Mouse (Mus musculus) kidney, embryonic 14.5 days (tissue): ENCODE measurements around the gene Ralgapa2. TPM values are rescaled to one million over a fixed set of nuclear protein-coding genes. Genes with fewer than 3 reads are reported as not detected.

ENCODE experiments used
- ATAC-seq: fragments of 200-750 bp; cut with Nextera tagmentation; 2 replicates; pipeline ENCODE4 v1.8.0; 2017; ENCODE audit warnings: moderate number of reproducible peaks, mild to moderate bottlenecking, moderate TSS enrichment, moderate library complexity; ENCODE audit not compliant: low FRiP score, low TSS enrichment
- H3K27ac ChIP-seq: fragments of 300-500 bp; sonication (generic); 2 replicates; pipeline ENCODE4 v1.5.1; 2014; ENCODE audit warnings: low read depth, mild to moderate bottlenecking, low read length, moderate library complexity, mixed read lengths
- H3K27me3 ChIP-seq: fragments of 300-500 bp; sonication (generic); 2 replicates; pipeline ENCODE4 v1.6.1; 2014; ENCODE audit warnings: mild to moderate bottlenecking, low read length; ENCODE audit not compliant: control insufficient read depth, insufficient read depth
- H3K36me3 ChIP-seq: fragments of 300-500 bp; sonication (generic); 2 replicates; pipeline ENCODE4 v1.6.1; 2014; ENCODE audit warnings: low read length, mixed read lengths; ENCODE audit not compliant: control insufficient read depth, insufficient read depth
- H3K4me1 ChIP-seq: fragments of 300-500 bp; sonication (generic); 2 replicates; pipeline ENCODE4 v1.6.1; 2014; ENCODE audit warnings: low read length, mixed read lengths; ENCODE audit not compliant: control insufficient read depth, insufficient read depth
- H3K4me2 ChIP-seq: fragments of 300-500 bp; sonication (generic); replicated peaks from 2 replicates; pipeline ENCODE4 v1.6.1; 2014; ENCODE audit warnings: low read depth, mild to moderate bottlenecking, low read length
- H3K4me3 ChIP-seq: fragments of 300-500 bp; sonication (generic); 2 replicates; pipeline ENCODE4 v1.5.1; 2014; ENCODE audit warnings: mild to moderate bottlenecking, low read length
- H3K9ac ChIP-seq: fragments of 300-500 bp; sonication (generic); 2 replicates; pipeline ENCODE4 v1.6.1; 2014; ENCODE audit warnings: low read depth, mild to moderate bottlenecking, low read length, moderate library complexity
- H3K9me3 ChIP-seq: fragments of 300-500 bp; sonication (generic); 2 replicates; pipeline ENCODE4 v1.6.1; 2016; ENCODE audit warnings: low read length; ENCODE audit not compliant: control insufficient read depth
- WGBS: fragments of 180-500 bp; shearing (Covaris S2); extraction: QIAGEN DNeasy Blood & Tissue Kit; methylation state at CpG from one replicate; pipeline ENCODE4 v1.1.7; 2014; 5-methylcytosine and 5-hydroxymethylcytosine counted together
- polyA plus RNA-seq: library from polyadenylated mRNA; unstranded; fragments of >200 nt; fragmentation: Nextera tagmentation; extraction: Ambion mirVana; gene quantifications from 2 replicates; pipeline ENCODE4 v1.2.1, GENCODE M21; 2014

Gene Ralgapa2
- polyA plus RNA-seq, 1 experiment from 2014 or later, result 8.5 TPM

DNA sequence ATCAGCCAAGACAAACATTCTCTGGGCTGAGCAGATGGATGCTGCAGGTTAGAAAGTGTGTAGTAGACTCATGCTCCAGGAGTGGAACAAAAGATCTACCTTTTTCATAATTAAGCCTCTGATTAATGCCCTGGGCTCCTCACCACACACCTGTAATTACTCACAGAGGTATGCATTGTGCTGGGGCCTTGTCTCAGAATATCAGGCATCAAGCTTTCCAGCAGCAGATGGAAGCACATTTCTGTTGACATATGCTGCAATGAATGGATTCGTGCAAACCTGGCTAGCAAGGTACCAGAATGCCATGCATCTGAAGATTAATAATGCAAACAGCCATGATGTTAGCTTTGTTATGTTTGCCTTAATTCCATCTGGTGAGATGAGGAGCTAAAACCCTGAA is 149.2 kb downstream of the Ralgapa2 start:
- no peak overlapping the region for H3K4me2 ChIP-seq
- no peak overlapping the region for H3K9ac ChIP-seq
- H3K4me3 ChIP-seq, result no peak overlapping the region
- no peaks in the 10 kb centered on the region for H3K36me3 ChIP-seq
- H3K4me1 ChIP-seq, result 0 out of 2 replicates have a peak, but pooled peaks cover 5% of the 10 kb centered on the region
- ATAC-seq, result no peak
- no peak overlapping the region for H3K27ac ChIP-seq
- no peaks in the 10 kb centered on the region for H3K9me3 ChIP-seq
- H3K27me3 ChIP-seq, result no peaks in the 10 kb centered on the region
- WGBS, result 89% methylated on average over 1 of the region's 1 CpGs

GRCm38 (mm10) chr2:146361969-146362368 is 150.2 kb downstream of the Ralgapa2 start:
- no peak overlapping the region for H3K27ac ChIP-seq
- no peaks in the 10 kb centered on the region for H3K9me3 ChIP-seq
- ATAC-seq, result no peak
- no peak overlapping the region for H3K4me2 ChIP-seq
- no peak overlapping the region for H3K4me3 ChIP-seq
- WGBS, result 84% methylated on average over 4 of the region's 4 CpGs
- no peaks in the 10 kb centered on the region for H3K36me3 ChIP-seq
- 0 out of 2 replicates have a peak, but pooled peaks cover 5% of the 10 kb centered on the region for H3K4me1 ChIP-seq
- no peak overlapping the region for H3K9ac ChIP-seq
- no peaks in the 10 kb centered on the region for H3K27me3 ChIP-seq

- H3K27me3 ChIP-seq, result no peaks in the 10 kb centered on the region
- H3K4me2 ChIP-seq, result no peak overlapping the region
- H3K4me3 ChIP-seq, result no peak overlapping the region
- H3K27ac ChIP-seq, result no peak overlapping the region
- 60% methylated on average over 3 of the region's 3 CpGs for WGBS
- 0 out of 2 replicates have a peak, but pooled peaks cover 5% of the 10 kb centered on the region for H3K4me1 ChIP-seq
- no peaks in the 10 kb centered on the region for H3K9me3 ChIP-seq
- H3K9ac ChIP-seq, result no peak overlapping the region
- no peaks in the 10 kb centered on the region for H3K36me3 ChIP-seq
- no peak for ATAC-seq
Measured at GRCm38 (mm10) chr2:146361076-146361475, 151.1 kb downstream of the Ralgapa2 start.

GRCm38 (mm10) chr2:146359676-146360075 is 152.5 kb downstream of the Ralgapa2 start:
- H3K4me2 ChIP-seq, result no peak overlapping the region
- H3K9ac ChIP-seq, result no peak overlapping the region
- no peak overlapping the region for H3K4me3 ChIP-seq
- no peaks in the 10 kb centered on the region for H3K27me3 ChIP-seq
- WGBS, result 88% methylated on average over 2 of the region's 2 CpGs
- no peaks in the 10 kb centered on the region for H3K36me3 ChIP-seq
- no peak overlapping the region for H3K27ac ChIP-seq
- H3K9me3 ChIP-seq, result no peaks in the 10 kb centered on the region
- no peak for ATAC-seq
- no peaks in the 10 kb centered on the region for H3K4me1 ChIP-seq

DNA sequence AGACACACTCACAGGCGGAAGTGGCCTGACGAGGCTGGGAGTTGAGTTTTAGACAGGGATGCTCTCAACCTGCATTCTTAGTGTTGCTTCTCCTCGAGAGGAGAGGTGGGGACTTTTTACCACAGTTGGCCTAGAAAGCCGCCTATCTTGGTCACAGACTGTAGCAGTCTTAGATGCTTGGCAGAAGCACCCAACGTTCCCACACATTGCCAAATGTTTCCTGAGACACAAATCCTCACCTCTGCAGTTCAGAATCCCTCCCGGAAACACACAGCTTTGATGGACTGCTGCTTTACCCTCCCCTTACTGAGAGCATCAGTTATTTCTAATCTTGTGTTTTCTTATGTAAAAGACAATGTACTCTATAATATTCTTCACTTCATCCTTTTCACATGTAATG is 155.6 kb downstream of the Ralgapa2 start:
- Histone ChIP-seq H3K36me3 (peaks cover 3% of the 10 kb centered on the region; the same call in 1 of the 2 replicates), H3K9ac (no peak overlapping the region), H3K9me3 (no peaks in the 10 kb centered on the region), H3K4me3 (no peak overlapping the region), H3K27me3 (no peaks in the 10 kb centered on the region), H3K27ac (no peak overlapping the region), H3K4me2 (no peak overlapping the region), H3K4me1 (no peaks in the 10 kb centered on the region)
- ATAC-seq, result no peak
- WGBS, result 76% methylated on average over 6 of the region's 6 CpGs

DNA sequence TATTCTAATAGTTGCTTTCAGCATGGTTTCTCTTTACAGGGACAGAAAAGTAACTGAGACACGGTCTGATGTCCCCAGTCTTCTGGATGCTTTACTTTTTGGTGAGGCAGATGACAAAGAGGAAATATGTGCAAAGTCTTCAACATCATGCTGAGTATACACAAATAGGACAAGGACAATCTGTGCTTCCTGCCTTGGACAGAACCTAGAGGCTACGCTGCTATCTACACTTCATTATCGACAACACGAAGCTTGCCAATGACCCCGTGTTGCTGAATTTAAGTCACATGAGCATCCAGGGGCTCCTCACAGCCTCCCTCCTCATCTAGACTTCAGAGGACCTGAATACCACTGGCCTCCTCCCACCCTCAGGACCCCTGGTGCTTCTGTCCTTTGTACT is 161.9 kb downstream of the Ralgapa2 start:
- no peaks in the 10 kb centered on the region for H3K9me3 ChIP-seq
- ATAC-seq, result no peak
- WGBS, result 91% methylated on average over 5 of the region's 5 CpGs

DNA sequence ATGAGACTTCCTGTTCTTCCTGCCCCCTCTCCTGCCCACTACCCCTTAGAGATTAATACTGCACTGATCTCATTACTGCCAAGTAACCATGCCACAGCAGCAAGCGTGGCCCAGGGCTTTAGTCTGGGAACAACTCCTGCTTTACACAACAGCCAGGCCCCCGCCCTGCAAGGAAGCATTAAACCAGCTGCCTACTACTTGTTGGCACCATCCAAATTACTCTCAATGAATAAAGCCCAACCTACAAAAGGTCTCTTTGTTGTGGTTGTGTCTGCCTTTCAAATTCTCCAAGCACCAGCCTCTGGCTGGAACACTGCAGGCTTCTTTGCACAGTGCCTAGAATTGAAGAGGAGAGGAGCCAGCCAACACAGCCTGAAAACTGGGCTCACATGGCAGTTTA is 164.2 kb downstream of the Ralgapa2 start:
- Histone ChIP-seq H3K4me1 (no peaks in the 10 kb centered on the region), H3K27me3 (no peaks in the 10 kb centered on the region), H3K4me3 (no peak overlapping the region), H3K9me3 (no peaks in the 10 kb centered on the region), H3K36me3 (peaks cover 3% of the 10 kb centered on the region; the same call in 1 of the 2 replicates), H3K9ac (no peak overlapping the region), H3K27ac (no peak overlapping the region), H3K4me2 (no peak overlapping the region)
- ATAC-seq, result no peak
- WGBS, result 92% methylated on average over 2 of the region's 2 CpGs

More for the DNA sequence above, 161.9 kb downstream of the Ralgapa2 start:
- Histone ChIP-seq H3K27me3 (no peaks in the 10 kb centered on the region), H3K36me3 (peaks cover 3% of the 10 kb centered on the region; the same call in 1 of the 2 replicates), H3K4me3 (no peak overlapping the region), H3K9ac (no peak overlapping the region), H3K27ac (no peak overlapping the region), H3K4me1 (no peaks in the 10 kb centered on the region), H3K4me2 (no peak overlapping the region)

GRCm38 (mm10) chr2:146340090-146340489 is 172.1 kb downstream of the Ralgapa2 start:
- H3K27ac ChIP-seq, result no peak overlapping the region
- no peaks in the 10 kb centered on the region for H3K9me3 ChIP-seq
- WGBS, result 93% methylated on average over 4 of the region's 4 CpGs
- H3K4me3 ChIP-seq, result no peak overlapping the region
- no peak overlapping the region for H3K9ac ChIP-seq
- ATAC-seq, result no peak
- no peak overlapping the region for H3K4me2 ChIP-seq
- H3K27me3 ChIP-seq, result no peaks in the 10 kb centered on the region
- H3K36me3 ChIP-seq, result peaks cover 5% of the 10 kb centered on the region; the same call in 1 of the 2 replicates
- no peaks in the 10 kb centered on the region for H3K4me1 ChIP-seq

- Histone ChIP-seq H3K36me3 (peaks cover 5% of the 10 kb centered on the region; the same call in 1 of the 2 replicates), H3K4me1 (no peaks in the 10 kb centered on the region), H3K9ac (no peak overlapping the region), H3K27me3 (no peaks in the 10 kb centered on the region), H3K4me3 (no peak overlapping the region), H3K27ac (no peak overlapping the region), H3K4me2 (no peak overlapping the region), H3K9me3 (no peaks in the 10 kb centered on the region)
- WGBS, result 80% methylated on average over 1 of the region's 1 CpGs
- no peak for ATAC-seq
Measured at GRCm38 (mm10) chr2:146337540-146337939, 174.6 kb downstream of the Ralgapa2 start.
